7 mouse cellular contexts compared by ENCODE assay signal in genomic region chr4:148140098-148141011, GRCm38 (mm10). TPM values are rescaled to one million over a fixed set of nuclear protein-coding genes. Genes with fewer than 3 reads are reported as not detected.
DNase-seq lines count a peak whose midpoint lies in the region; ATAC-seq and TF ChIP-seq lines count a peak whose summit lies in the region.

No protein-coding gene starts in this region.

- H3K27ac ChIP-seq in embryonic facial prominence, embryonic 12.5 days, result peak overlapping the region; percentile 89
- H3K27ac ChIP-seq in kidney, adult 2 months (ENCODE audit: insufficient read depth, low read depth, low read length), result peak overlapping the region; percentile 94
- peak overlapping the region; percentile 95 for H3K27ac ChIP-seq in limb, embryonic 12.5 days
- H3K27ac ChIP-seq in midbrain, embryonic 15.5 days, result peak overlapping the region; percentile 91
- peak overlapping the region; percentile 91 for H3K27ac ChIP-seq in spleen, adult 2 months (ENCODE audit: insufficient read depth, low read length)

- H3K4me1 ChIP-seq in embryonic facial prominence, embryonic 12.5 days, result peaks cover 6% of the 10 kb centered on the region; the same call in 1 of the 2 replicates
- H3K4me1 ChIP-seq in kidney, adult 2 months (ENCODE audit: control insufficient read depth, insufficient read depth, low read length), result no peaks in the 10 kb centered on the region; the same call in 1 of the 2 replicates
- peaks cover 11% of the 10 kb centered on the region; the same call in 1 of the 2 replicates for H3K4me1 ChIP-seq in limb, embryonic 12.5 days (replicated peaks)
- peaks cover 40% of the 10 kb centered on the region for H3K4me1 ChIP-seq in midbrain, embryonic 15.5 days
- H3K4me1 ChIP-seq in spleen, adult 2 months (ENCODE audit: control insufficient read depth, insufficient read depth, insufficient read length), result no peaks in the 10 kb centered on the region

- H3K27me3 ChIP-seq in embryonic facial prominence, embryonic 12.5 days, result peaks cover 14% of the 10 kb centered on the region; the same call in 1 of the 2 replicates
- H3K27me3 ChIP-seq in kidney, adult 2 months (replicated peaks; ENCODE audit: control insufficient read depth, insufficient read depth, low read length), result no peaks in the 10 kb centered on the region
- H3K27me3 ChIP-seq in limb, embryonic 12.5 days, result peaks cover 7% of the 10 kb centered on the region; the same call in 1 of the 2 replicates
- no peaks in the 10 kb centered on the region for H3K27me3 ChIP-seq in midbrain, embryonic 15.5 days (replicated peaks)
- no peaks in the 10 kb centered on the region for H3K27me3 ChIP-seq in spleen, adult 2 months (ENCODE audit: control insufficient read depth, insufficient read depth, low read length)

- peak; percentile 79 for ATAC-seq in embryonic facial prominence, embryonic 12.5 days (ENCODE audit: insufficient number of reproducible peaks, insufficient read depth, low FRiP score, low TSS enrichment)
- peak; percentile 90 for ATAC-seq in limb, embryonic 12.5 days (ENCODE audit: insufficient number of reproducible peaks, insufficient read depth, low FRiP score, low TSS enrichment, low read depth)
- ATAC-seq in midbrain, embryonic 15.5 days (replicated peaks), result peak; percentile 94

- peak; percentile 24 for TF ChIP-seq POLR2A in kidney, adult 2 months (IDR thresholded peaks at IDR 0.05; ENCODE audit: low read depth, low read length)
- TF ChIP-seq POLR2A in spleen, adult 2 months (IDR thresholded peaks at IDR 0.05; ENCODE audit: low read depth, low read length), result no peak; the same call in 1 of the 2 replicates

- peaks cover 14% of the 10 kb centered on the region for H3K36me3 ChIP-seq in embryonic facial prominence, embryonic 12.5 days
- H3K36me3 ChIP-seq in kidney, adult 2 months (ENCODE audit: control insufficient read depth, insufficient read depth, low read length), result no peaks in the 10 kb centered on the region
- peaks cover 26% of the 10 kb centered on the region for H3K36me3 ChIP-seq in limb, embryonic 12.5 days
- peaks cover 5% of the 10 kb centered on the region; the same call in 1 of the 2 replicates for H3K36me3 ChIP-seq in midbrain, embryonic 15.5 days (replicated peaks)
- peaks cover 1% of the 10 kb centered on the region; the same call in 1 of the 2 replicates for H3K36me3 ChIP-seq in spleen, adult 2 months (ENCODE audit: control insufficient read depth, insufficient read depth, low read length)

- peak; percentile 90 for DNase-seq in adrenal gland, postnatal 25 days
- peak; percentile 96 to 97 for DNase-seq in heart, adult 18-20 months
- peak; percentile 97 for DNase-seq in kidney, adult 2 months
- DNase-seq in spleen, adult 2 months (ENCODE audit: low read depth in 1 of 2, low spot score in 2 of 2), result peak; percentile 91 to 93

- WGBS in embryonic facial prominence, embryonic 12.5 days, result under 1% methylated on average over 65 of the region's 65 CpGs
- under 1% methylated on average over 65 of the region's 65 CpGs for WGBS in kidney, adult 2 months
- under 1% methylated on average over 65 of the region's 65 CpGs for WGBS in limb, embryonic 12.5 days
- under 1% methylated on average over 63 of the region's 65 CpGs for WGBS in midbrain, embryonic 15.5 days
- WGBS in spleen, adult 2 months, result under 1% methylated on average over 65 of the region's 65 CpGs

- peak; percentile 82 for TF ChIP-seq CTCF in kidney, adult 2 months (conservative IDR thresholded peaks at IDR 0.05; ENCODE audit: insufficient read depth, insufficient read length, low read depth, low read length)
- TF ChIP-seq CTCF in spleen, adult 2 months (IDR thresholded peaks at IDR 0.05; ENCODE audit: extremely low read depth, insufficient read depth, insufficient read length, insufficient replicate concordance), result peak; percentile 64; the same call in 1 of the 2 replicates

- peak overlapping the region; percentile 62 for H3K4me3 ChIP-seq in embryonic facial prominence, embryonic 12.5 days
- H3K4me3 ChIP-seq in kidney, adult 2 months (ENCODE audit: insufficient read depth, low read depth, low read length), result peak overlapping the region; percentile 80
- peak overlapping the region; percentile 65 for H3K4me3 ChIP-seq in limb, embryonic 12.5 days (replicated peaks)
- peak overlapping the region; percentile 52 for H3K4me3 ChIP-seq in midbrain, embryonic 15.5 days
- peak overlapping the region; percentile 94 for H3K4me3 ChIP-seq in spleen, adult 2 months (ENCODE audit: extremely low read depth, insufficient read depth, insufficient read length)

- peak overlapping the region; percentile 74 for H3K4me2 ChIP-seq in embryonic facial prominence, embryonic 12.5 days (replicated peaks)
- H3K4me2 ChIP-seq in limb, embryonic 12.5 days, result peak overlapping the region; percentile 86
- H3K4me2 ChIP-seq in midbrain, embryonic 15.5 days, result peak overlapping the region; percentile 76

- H3K9ac ChIP-seq in embryonic facial prominence, embryonic 12.5 days, result peak overlapping the region; percentile 64
- peak overlapping the region; percentile 72 for H3K9ac ChIP-seq in limb, embryonic 12.5 days (replicated peaks)
- H3K9ac ChIP-seq in midbrain, embryonic 15.5 days, result peak overlapping the region; percentile 52

- H3K9me3 ChIP-seq in embryonic facial prominence, embryonic 12.5 days, result no peaks in the 10 kb centered on the region
- H3K9me3 ChIP-seq in limb, embryonic 12.5 days, result no peaks in the 10 kb centered on the region
- H3K9me3 ChIP-seq in midbrain, embryonic 15.5 days, result no peaks in the 10 kb centered on the region

RNA-seq across cellular contexts. Expression of gene Draxin, which starts 9.9 kb away (rescaled TPM):
- total RNA-seq in adrenal gland, postnatal 25 days (2021), result 0.15 and 0.24 TPM in 2 replicates
- polyA plus RNA-seq in embryonic facial prominence, embryonic 12.5 days (2016; fragmentation: Nextera tagmentation; extraction: Ambion mirVana), result 1.7 and 1.8 TPM in 2 replicates
- total RNA-seq in heart, adult 18-20 months (2021), result under 1 TPM; 0.07 to 0.08 TPM
- 0.03 and 0.11 TPM in 2 replicates for polyA plus RNA-seq in kidney, adult 2 months (2012; rRNA removed)
- polyA plus RNA-seq in limb, embryonic 12.5 days (2016; fragmentation: Nextera tagmentation; extraction: Ambion mirVana), result 1.8 and 1.9 TPM in 2 replicates
- 15.1 and 15.7 TPM in 2 replicates for polyA plus RNA-seq in midbrain, embryonic 15.5 days (2015; fragmentation: Nextera tagmentation; extraction: Ambion mirVana)
- 1.9 and 2.5 TPM in 2 replicates for polyA plus RNA-seq in spleen, adult 2 months (2012; rRNA removed)

RNA-seq across cellular contexts. Expression of gene Mad2l2, which starts 10.2 kb away (rescaled TPM):
- total RNA-seq in adrenal gland, postnatal 25 days (2021), result 16.2 and 20.3 TPM in 2 replicates
- 80.2 and 87.3 TPM in 2 replicates for polyA plus RNA-seq in embryonic facial prominence, embryonic 12.5 days (2016; fragmentation: Nextera tagmentation; extraction: Ambion mirVana)
- total RNA-seq in heart, adult 18-20 months (2021), result 10 to 100 TPM; 12.2 to 14.5 TPM
- 22.8 and 25.5 TPM in 2 replicates for polyA plus RNA-seq in kidney, adult 2 months (2012; rRNA removed)
- 104 and 107 TPM in 2 replicates for polyA plus RNA-seq in limb, embryonic 12.5 days (2016; fragmentation: Nextera tagmentation; extraction: Ambion mirVana)
- polyA plus RNA-seq in midbrain, embryonic 15.5 days (2015; fragmentation: Nextera tagmentation; extraction: Ambion mirVana), result 99.2 and 112 TPM in 2 replicates
- 21.0 and 24.7 TPM in 2 replicates for polyA plus RNA-seq in spleen, adult 2 months (2012; rRNA removed)

RNA-seq across cellular contexts. Expression of gene Fbxo6, which starts 11.6 kb away (rescaled TPM):
- 45.2 and 55.3 TPM in 2 replicates for total RNA-seq in adrenal gland, postnatal 25 days (2021)
- 10.6 and 10.8 TPM in 2 replicates for polyA plus RNA-seq in embryonic facial prominence, embryonic 12.5 days (2016; fragmentation: Nextera tagmentation; extraction: Ambion mirVana)
- total RNA-seq in heart, adult 18-20 months (2021), result 10 to 100 TPM; 41.0 to 42.1 TPM
- 58.2 and 63.4 TPM in 2 replicates for polyA plus RNA-seq in kidney, adult 2 months (2012; rRNA removed)
- 11.8 and 11.9 TPM in 2 replicates for polyA plus RNA-seq in limb, embryonic 12.5 days (2016; fragmentation: Nextera tagmentation; extraction: Ambion mirVana)
- 21.6 and 21.7 TPM in 2 replicates for polyA plus RNA-seq in midbrain, embryonic 15.5 days (2015; fragmentation: Nextera tagmentation; extraction: Ambion mirVana)
- 30.8 and 31.6 TPM in 2 replicates for polyA plus RNA-seq in spleen, adult 2 months (2012; rRNA removed)

RNA-seq across cellular contexts. Expression of gene Fbxo44, which starts 19.9 kb away (rescaled TPM):
- 7.0 and 14.6 TPM in 2 replicates for total RNA-seq in adrenal gland, postnatal 25 days (2021)
- polyA plus RNA-seq in embryonic facial prominence, embryonic 12.5 days (2016; fragmentation: Nextera tagmentation; extraction: Ambion mirVana), result 19.7 and 23.6 TPM in 2 replicates
- 10 to 100 TPM; 22.8 to 23.0 TPM for total RNA-seq in heart, adult 18-20 months (2021)
- polyA plus RNA-seq in kidney, adult 2 months (2012; rRNA removed), result 29.8 and 45.7 TPM in 2 replicates
- 17.5 and 18.7 TPM in 2 replicates for polyA plus RNA-seq in limb, embryonic 12.5 days (2016; fragmentation: Nextera tagmentation; extraction: Ambion mirVana)
- 93.3 and 97.6 TPM in 2 replicates for polyA plus RNA-seq in midbrain, embryonic 15.5 days (2015; fragmentation: Nextera tagmentation; extraction: Ambion mirVana)
- 3.5 and 8.1 TPM in 2 replicates for polyA plus RNA-seq in spleen, adult 2 months (2012; rRNA removed)

RNA-seq across cellular contexts. Expression of gene Fbxo2, which starts 20.1 kb away (rescaled TPM):
- 4.5 and 4.7 TPM in 2 replicates for total RNA-seq in adrenal gland, postnatal 25 days (2021)
- polyA plus RNA-seq in embryonic facial prominence, embryonic 12.5 days (2016; fragmentation: Nextera tagmentation; extraction: Ambion mirVana), result 4.1 and 4.7 TPM in 2 replicates
- under 1 TPM; 0.28 to 0.35 TPM for total RNA-seq in heart, adult 18-20 months (2021)
- 1.5 and 2.3 TPM in 2 replicates for polyA plus RNA-seq in kidney, adult 2 months (2012; rRNA removed)
- polyA plus RNA-seq in limb, embryonic 12.5 days (2016; fragmentation: Nextera tagmentation; extraction: Ambion mirVana), result 2.5 and 3.3 TPM in 2 replicates
- 5.9 and 6.2 TPM in 2 replicates for polyA plus RNA-seq in midbrain, embryonic 15.5 days (2015; fragmentation: Nextera tagmentation; extraction: Ambion mirVana)
- polyA plus RNA-seq in spleen, adult 2 months (2012; rRNA removed), result 0.14 and 0.28 TPM in 2 replicates

Comparison
In these comparisons a context has a peak if more than half of its experiments do, and no peak if none do; other contexts are left out.
1. Peak in every context shown above with its lines: DNase-seq, ATAC-seq, H3K4me3 ChIP-seq and H3K27ac ChIP-seq.